Mouse (Mus musculus) MEL (cell line): ENCODE measurements around the gene Prex1. TPM values are rescaled to one million over a fixed set of nuclear protein-coding genes. Genes with fewer than 3 reads are reported as not detected.

Experiments used
- DNase-seq: peaks from one replicate; pipeline ENCODE4 v3.0.0; 2011; ENCODE audit warnings: low read depth, low spot score
- H3K27ac ChIP-seq: 2 replicates; pipeline ENCODE4 v1.5.1; 2012; ENCODE audit warnings: low read depth, mild to moderate bottlenecking, control low read depth, low read length, moderate library complexity; ENCODE audit not compliant: control insufficient read depth
- H3K27me3 ChIP-seq, 2 experiments: fragments of 150-350 bp in 1 of 2; sonication (generic) in 1 of 2; 2 replicates each; pipeline ENCODE4 v1.6.1; 2012; ENCODE audit warnings: low read length in 2 of 2, mild to moderate bottlenecking in 2 of 2, improper control_type of control experiment in 1 of 2, moderate library complexity in 1 of 2; ENCODE audit not compliant: insufficient read depth in 2 of 2, control insufficient read depth in 1 of 2
- H3K36me3 ChIP-seq, 2 experiments: 2 replicates each; pipeline ENCODE4 v1.6.1; 2012 to 2014; ENCODE audit warnings: low read length in 2 of 2, improper control_type of control experiment in 1 of 2, inconsistent platforms in 1 of 2, mild to moderate bottlenecking in 1 of 2; ENCODE audit not compliant: insufficient read depth in 2 of 2, control insufficient read depth in 1 of 2
- H3K4me1 ChIP-seq, 2 experiments: fragments of 150-350 bp in 1 of 2; sonication (generic) in 1 of 2; 2 replicates each; pipeline ENCODE4 v1.6.1; 2012; ENCODE audit warnings: low read length in 2 of 2, improper control_type of control experiment in 1 of 2, mild to moderate bottlenecking in 1 of 2; ENCODE audit not compliant: insufficient read depth in 2 of 2, control insufficient read depth in 1 of 2
- H3K4me3 ChIP-seq, 2 experiments: fragments of 150-350 bp in 1 of 2; sonication (generic) in 1 of 2; 2 replicates each; pipeline ENCODE4 v1.5.1; 2012; ENCODE audit warnings: low read depth in 2 of 2, low read length in 2 of 2, mild to moderate bottlenecking in 2 of 2, moderate library complexity in 2 of 2, control low read depth in 1 of 2, improper control_type of control experiment in 1 of 2; ENCODE audit not compliant: control insufficient read depth in 1 of 2, insufficient read depth in 1 of 2
- H3K79me2 ChIP-seq: 2 replicates; pipeline ENCODE4 v1.6.1; 2012; ENCODE audit warnings: mild to moderate bottlenecking, low read length, moderate library complexity; ENCODE audit not compliant: control insufficient read depth, poor library complexity, insufficient read depth
- H3K9ac ChIP-seq: 2 replicates; pipeline ENCODE4 v1.6.1; 2012; ENCODE audit warnings: low read depth, mild to moderate bottlenecking, control low read depth, low read length, moderate library complexity; ENCODE audit not compliant: control insufficient read depth, poor library complexity, severe bottlenecking
- H3K9me3 ChIP-seq: fragments of 150-350 bp; sonication (generic); replicated peaks from 2 replicates; pipeline ENCODE4 v1.6.1; 2012; ENCODE audit warnings: mild to moderate bottlenecking, low read length, improper control_type of control experiment, moderate library complexity; ENCODE audit not compliant: insufficient read depth
- ELF1 ChIP-seq: IDR thresholded peaks from 2 replicates; pipeline ENCODE4 v1.6.1; 2014; ENCODE audit warnings: low read depth, mild to moderate bottlenecking, inconsistent platforms, low read length, improper control_type of control experiment, moderate library complexity
- EP300 ChIP-seq, 2 experiments: IDR thresholded peaks; 2 replicates each; pipeline ENCODE4 v1.6.1; 2011; ENCODE audit warnings: improper control_type of control experiment in 2 of 2, low read length in 2 of 2, low read depth in 1 of 2, mild to moderate bottlenecking in 1 of 2
- GABPA ChIP-seq: IDR thresholded peaks from 2 replicates; pipeline ENCODE4 v1.6.1; 2012; ENCODE audit warnings: low read depth, mild to moderate bottlenecking, inconsistent platforms, low read length, improper control_type of control experiment, moderate library complexity
- GATA1 ChIP-seq: IDR thresholded peaks from 2 replicates; pipeline ENCODE4 v1.6.1; 2011; ENCODE audit warnings: low read depth, low read length, improper control_type of control experiment
- MAFK ChIP-seq: IDR thresholded peaks from 2 replicates; pipeline ENCODE4 v1.6.1; 2011; ENCODE audit warnings: low read depth, mild to moderate bottlenecking, low read length, improper control_type of control experiment, borderline replicate concordance
- MAX ChIP-seq: IDR thresholded peaks from 2 replicates; pipeline ENCODE4 v1.6.1; 2011; ENCODE audit warnings: low read length, improper control_type of control experiment
- MAZ ChIP-seq: IDR thresholded peaks from 2 replicates; pipeline ENCODE4 v1.6.1; 2012; ENCODE audit warnings: low read depth, mild to moderate bottlenecking, inconsistent platforms, low read length, improper control_type of control experiment
- MXI1 ChIP-seq: IDR thresholded peaks from 2 replicates; pipeline ENCODE4 v1.6.1; 2011; ENCODE audit warnings: mild to moderate bottlenecking, low read depth, low read length, improper control_type of control experiment
- MYB ChIP-seq: IDR thresholded peaks from 2 replicates; pipeline ENCODE4 v1.6.1; 2011; ENCODE audit warnings: mild to moderate bottlenecking, low read depth, low read length, improper control_type of control experiment
- MYC ChIP-seq: IDR thresholded peaks from 2 replicates; pipeline ENCODE4 v1.6.1; 2011; ENCODE audit warnings: low read depth, mild to moderate bottlenecking, low read length, improper control_type of control experiment, moderate library complexity
- NELFE ChIP-seq: IDR thresholded peaks from 2 replicates; pipeline ENCODE4 v1.6.1; 2011; ENCODE audit warnings: low read depth, low read length, improper control_type of control experiment
- POLR2A ChIP-seq, 2 experiments: IDR thresholded peaks; 2 replicates each; pipeline ENCODE4 v1.6.1; 2011 to 2012; ENCODE audit warnings: low read length in 2 of 2, mild to moderate bottlenecking in 2 of 2, control low read depth in 1 of 2, improper control_type of control experiment in 1 of 2, low read depth in 1 of 2, moderate library complexity in 1 of 2; ENCODE audit not compliant: control insufficient read depth in 1 of 2, insufficient read depth in 1 of 2, poor library complexity in 1 of 2
- POLR2AphosphoS2 ChIP-seq: IDR thresholded peaks from 2 replicates; pipeline ENCODE4 v1.6.1; 2011; ENCODE audit warnings: low read length, improper control_type of control experiment
- RAD21 ChIP-seq: IDR thresholded peaks from 2 replicates; pipeline ENCODE4 v1.6.1; 2011; ENCODE audit warnings: mild to moderate bottlenecking, low read depth, low read length, improper control_type of control experiment
- RCOR1 ChIP-seq: IDR thresholded peaks from 2 replicates; pipeline ENCODE4 v1.6.1; 2012; ENCODE audit warnings: low read depth, mild to moderate bottlenecking, inconsistent platforms, low read length, improper control_type of control experiment
- SIN3A ChIP-seq: IDR thresholded peaks from 2 replicates; pipeline ENCODE4 v1.6.1; 2012; ENCODE audit warnings: low read length, improper control_type of control experiment, inconsistent platforms
- TAL1 ChIP-seq: IDR thresholded peaks from 2 replicates; pipeline ENCODE4 v1.6.1; 2012; ENCODE audit warnings: mild to moderate bottlenecking, inconsistent platforms, low read length, moderate library complexity, mixed read lengths
- TBP ChIP-seq: IDR thresholded peaks from 2 replicates; pipeline ENCODE4 v1.8.0; 2011; ENCODE audit warnings: low read depth, low read length, improper control_type of control experiment
- TCF12 ChIP-seq: IDR thresholded peaks from 2 replicates; pipeline ENCODE4 v1.6.1; 2014; ENCODE audit warnings: low read depth, mild to moderate bottlenecking, inconsistent platforms, low read length, improper control_type of control experiment, moderate library complexity
- UBTF ChIP-seq: IDR thresholded peaks from 2 replicates; pipeline ENCODE4 v1.6.1; 2012; ENCODE audit warnings: low read depth, mild to moderate bottlenecking, inconsistent platforms, low read length, improper control_type of control experiment, moderate library complexity, borderline replicate concordance; ENCODE audit not compliant: insufficient read depth
- USF2 ChIP-seq, 2 experiments: IDR thresholded peaks; 2 replicates each; pipeline ENCODE4 v1.6.1; 2011 to 2012; ENCODE audit warnings: improper control_type of control experiment in 2 of 2, low read length in 2 of 2, borderline replicate concordance in 1 of 2, inconsistent platforms in 1 of 2, low read depth in 1 of 2, mild to moderate bottlenecking in 1 of 2; ENCODE audit not compliant: insufficient read depth in 1 of 2
- ZC3H11A ChIP-seq: IDR thresholded peaks from 2 replicates; pipeline ENCODE4 v1.6.1; 2012; ENCODE audit warnings: low read depth, mild to moderate bottlenecking, inconsistent platforms, low read length, improper control_type of control experiment
- polyA plus RNA-seq, 2 experiments: library from polyadenylated mRNA; stranded (reverse) in 1 of 2; unstranded in 1 of 2; fragments of >175 nt in 1 of 2; fragments of >200 nt in 1 of 2; gene quantifications; 2 replicates each; pipeline versions ENCODE4 v1.2.1 to v1.2.4; 2012; ENCODE audit warnings: low replicate concordance in 2 of 2, low read depth in 1 of 2; ENCODE audit not compliant: insufficient read length in 2 of 2, insufficient read depth in 1 of 2, missing spikeins in 1 of 2
- total RNA-seq: library from RNA; depleted of rRNA; stranded (reverse); fragments of 300-350 nt; gene quantifications from 2 replicates; pipeline ENCODE4 v1.2.3, GENCODE M21; 2012

Gene Prex1
- total and polyA plus RNA-seq, 3 experiments = 8.0 to 33.1 (median 15.8) TPM

DNA sequence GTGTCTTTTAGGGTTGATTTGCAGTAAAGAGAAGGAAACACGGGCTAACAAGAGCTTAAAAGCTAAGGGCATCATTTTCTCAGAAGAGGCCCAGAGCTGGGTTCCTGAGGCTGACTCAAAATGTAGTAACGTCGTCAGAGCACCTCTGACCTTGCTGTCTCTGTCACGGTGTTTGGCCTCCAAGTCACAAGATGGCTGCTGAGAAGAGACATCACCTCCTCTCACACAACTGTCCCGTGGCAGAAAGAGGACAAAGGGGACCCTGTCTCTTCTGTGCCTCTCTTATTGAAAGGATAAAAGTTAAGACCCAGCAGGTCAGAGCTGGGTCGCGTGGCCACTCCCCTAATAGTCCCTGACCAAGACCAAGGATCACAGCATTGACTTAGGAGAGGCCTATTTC, 2.4 kb upstream of the Prex1 start (continued):
- TF ChIP-seq MAX (no peak), RAD21 (no peak)

DNA sequence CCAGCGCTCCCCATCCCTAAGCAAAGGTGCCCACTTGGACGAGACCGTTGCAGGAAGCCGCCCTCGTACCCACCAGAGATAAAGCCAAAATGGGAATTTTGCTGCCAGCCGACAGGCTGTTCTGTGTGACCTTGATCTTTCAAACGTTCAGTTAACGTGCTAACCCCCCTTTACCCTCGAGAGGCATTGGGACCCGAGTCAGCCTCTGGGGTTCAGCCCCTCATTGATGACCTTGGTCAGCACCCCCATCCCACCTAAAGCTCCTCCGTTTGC, 731 bp upstream of the Prex1 start:
- H3K79me2 ChIP-seq = peaks cover 7% of the 10 kb centered on the region
- H3K9ac ChIP-seq = peak overlapping the region; percentile 70
- H3K27ac ChIP-seq = 0 out of 2 replicates have a peak overlapping the region, but pooled peaks have one; percentile 12
- peak overlapping the region; percentile 63 to 92 for H3K4me3 ChIP-seq
- no peaks in the 10 kb centered on the region for H3K9me3 ChIP-seq
- H3K27me3 ChIP-seq = no peaks in the 10 kb centered on the region
- TF ChIP-seq GABPA (no peak), EP300 (IDR thresholded peaks at IDR 0.05; ENCODE audit: low read depth in 1 of 2, low read length in 2 of 2) (0 out of 4 replicates have a peak, but pooled peaks of 1 of the 2 experiments have one; percentile 2)
- peaks cover 0 to 17% of the 10 kb centered on the region in 2 experiments; a peak in 2 of 4 replicates for H3K36me3 ChIP-seq
- no peak for DNase-seq
- peaks cover 9 to 32% of the 10 kb centered on the region in 2 experiments for H3K4me1 ChIP-seq

DNA sequence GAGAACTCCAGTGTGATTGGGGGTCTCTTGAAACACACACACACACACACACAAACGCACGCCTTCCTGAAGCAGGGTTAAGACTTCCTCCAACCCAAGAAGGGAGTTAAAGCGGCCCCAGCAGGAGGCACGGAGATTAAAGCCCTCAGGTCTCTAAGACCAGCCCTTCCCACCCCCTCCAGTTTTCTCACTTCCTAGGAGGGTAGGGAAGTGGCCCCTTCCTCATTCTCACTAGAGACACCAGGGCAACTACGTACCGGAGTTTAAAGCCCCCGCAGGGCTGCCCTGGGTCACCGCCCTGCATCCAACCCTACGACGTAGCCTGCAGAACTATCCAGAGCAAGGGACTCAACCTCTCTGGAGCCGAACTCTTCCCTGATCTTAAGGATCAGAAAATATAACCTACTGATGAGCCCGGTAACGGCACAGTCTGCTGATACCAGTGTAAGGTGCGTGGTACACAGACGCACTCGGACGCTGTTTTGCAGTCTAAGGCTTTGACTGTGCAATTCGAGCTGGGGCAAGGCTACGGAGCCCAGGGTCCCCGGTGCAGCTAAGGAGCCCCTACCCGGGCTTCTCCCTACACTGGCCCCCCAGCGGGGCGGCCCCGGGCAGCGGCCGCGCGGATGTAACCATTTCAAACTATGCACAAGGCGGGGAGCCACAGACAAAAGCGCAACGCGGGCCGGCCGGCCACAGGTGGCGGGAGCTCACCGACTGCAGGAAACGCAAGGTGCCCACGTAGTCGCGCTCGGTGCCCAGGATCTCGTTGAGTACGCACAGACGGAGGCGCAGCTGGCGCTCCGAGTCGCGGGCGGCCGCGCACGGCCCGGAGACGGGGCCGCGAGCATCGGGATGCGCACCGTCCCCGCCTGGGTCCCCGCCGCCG, 587 bp downstream of the Prex1 start:
- Histone ChIP-seq H3K27me3 (no peaks in the 10 kb centered on the region), H3K4me1 (peaks cover 7 to 22% of the 10 kb centered on the region in 2 experiments)

DNA sequence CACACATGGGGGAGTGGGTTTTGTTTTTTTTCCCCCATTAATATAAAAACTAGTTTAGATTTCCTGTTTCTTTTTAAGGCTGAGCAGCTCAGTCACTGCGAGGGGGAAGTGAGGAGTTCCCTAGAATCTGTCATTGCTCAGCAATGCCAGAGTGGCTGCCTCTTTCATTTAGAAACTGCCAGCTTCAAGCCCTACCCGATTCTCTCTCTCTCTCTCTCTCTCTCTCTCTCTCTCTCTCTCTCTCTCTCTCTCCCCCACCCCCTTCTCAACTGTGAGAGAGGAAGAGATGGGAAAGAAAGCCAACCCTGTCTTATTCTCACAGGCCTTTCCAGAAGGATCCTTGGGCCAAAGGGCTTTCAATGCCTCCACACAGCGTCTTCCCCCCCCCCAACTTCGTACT, 1.3 kb downstream of the Prex1 start:
- H3K4me1 ChIP-seq = peaks cover 7 to 22% of the 10 kb centered on the region in 2 experiments
- peak; percentile 74 for DNase-seq
- peak overlapping the region; percentile 87 for H3K27ac ChIP-seq
- TF ChIP-seq RAD21 (no peak), MAZ (peak; percentile 39; the same call in 1 of the 2 replicates), POLR2A (IDR thresholded peaks at IDR 0.05; ENCODE audit: control insufficient read depth in 1 of 2, insufficient read depth in 1 of 2, low read depth in 1 of 2, low read length in 2 of 2, poor library complexity in 1 of 2) (no peak), MXI1 (no peak; the same call in 1 of the 2 replicates), NELFE (no peak), TCF12 (no peak), ELF1 (0 out of 2 replicates have a peak, but pooled peaks have one; percentile 10), MAFK (0 out of 2 replicates have a peak, but pooled peaks have one; percentile 13), MYC (no peak), MAX (0 out of 2 replicates have a peak, but pooled peaks have one; percentile 10), SIN3A (peak; percentile 33; the same call in 1 of the 2 replicates), GABPA (no peak), GATA1 (no peak), POLR2AphosphoS2 (no peak), ZC3H11A (no peak), EP300 (IDR thresholded peaks at IDR 0.05; ENCODE audit: low read depth in 1 of 2, low read length in 2 of 2) (no peak; a peak in 1 of 4 replicates)

More for the DNA sequence above, 587 bp downstream of the Prex1 start:
- TF ChIP-seq MXI1 (peak; percentile 73), TAL1 (no peak), TBP (peak; percentile 13; the same call in 1 of the 2 replicates), TCF12 (no peak; the same call in 1 of the 2 replicates), ZC3H11A (no peak), UBTF (0 out of 2 replicates have a peak, but pooled peaks have one; percentile 20), MYB (no peak), POLR2A (IDR thresholded peaks at IDR 0.05; ENCODE audit: control insufficient read depth in 1 of 2, insufficient read depth in 1 of 2, low read depth in 1 of 2, low read length in 2 of 2, poor library complexity in 1 of 2) (peak; percentile 51 to 84; a peak in 3 of 4 replicates), USF2 (IDR thresholded peaks at IDR 0.05; ENCODE audit: borderline replicate concordance in 1 of 2, insufficient read depth in 1 of 2, low read depth in 1 of 2, low read length in 2 of 2) (no peak), EP300 (IDR thresholded peaks at IDR 0.05; ENCODE audit: low read depth in 1 of 2, low read length in 2 of 2) (0 out of 4 replicates have a peak, but pooled peaks of 1 of the 2 experiments have one; percentile 1), RCOR1 (no peak), SIN3A (peak; percentile 38), MAFK (no peak)
- peak; percentile 85 for DNase-seq
- Histone ChIP-seq H3K9me3 (no peaks in the 10 kb centered on the region), H3K79me2 (peaks cover 7% of the 10 kb centered on the region), H3K27ac (peak overlapping the region; percentile 87), H3K4me3 (peak overlapping the region; percentile 62 to 99), H3K36me3 (peaks cover 0 to 12% of the 10 kb centered on the region in 2 experiments; a peak in 2 of 4 replicates), H3K9ac (peak overlapping the region; percentile 68)

More for the DNA sequence above, 1.3 kb downstream of the Prex1 start:
- peaks cover 7% of the 10 kb centered on the region for H3K79me2 ChIP-seq
- peak overlapping the region; percentile 68 for H3K9ac ChIP-seq
- H3K4me3 ChIP-seq = peak overlapping the region; percentile 62 to 99
- H3K27me3 ChIP-seq = no peaks in the 10 kb centered on the region
- peaks cover 0 to 12% of the 10 kb centered on the region in 2 experiments; a peak in 2 of 4 replicates for H3K36me3 ChIP-seq
- H3K9me3 ChIP-seq = no peaks in the 10 kb centered on the region
